Mouse (Mus musculus) MEL (cell line): ENCODE results near the gene Mtln.

Experiments used
- CTCF ChIP-seq, 3 experiments: IDR thresholded peaks in 2 of 3; conservative IDR thresholded peaks in 1 of 3; 2 replicates each; pipeline ENCODE4 v1.5.1; 2011 to 2012; ENCODE audit warnings: low read length in 3 of 3, low read depth in 2 of 3, mild to moderate bottlenecking in 2 of 3, improper control_type of control experiment in 1 of 3, inconsistent platforms in 1 of 3, mixed read lengths in 1 of 3, moderate library complexity in 1 of 3; ENCODE audit not compliant: control insufficient read depth in 1 of 3, insufficient read depth in 1 of 3, poor library complexity in 1 of 3, severe bottlenecking in 1 of 3
- EP300 ChIP-seq, 2 experiments: IDR thresholded peaks; 2 replicates each; pipeline ENCODE4 v1.6.1; 2011; ENCODE audit warnings: improper control_type of control experiment in 2 of 2, low read length in 2 of 2, low read depth in 1 of 2, mild to moderate bottlenecking in 1 of 2
- JUND ChIP-seq: IDR thresholded peaks from 2 replicates; pipeline ENCODE4 v1.6.1; 2011; ENCODE audit warnings: low read depth, mild to moderate bottlenecking, improper control_type of control experiment, low read length
- MAX ChIP-seq: IDR thresholded peaks from 2 replicates; pipeline ENCODE4 v1.6.1; 2011; ENCODE audit warnings: low read length, improper control_type of control experiment
- MAZ ChIP-seq: IDR thresholded peaks from 2 replicates; pipeline ENCODE4 v1.6.1; 2012; ENCODE audit warnings: low read depth, mild to moderate bottlenecking, inconsistent platforms, low read length, improper control_type of control experiment
- POLR2A ChIP-seq, 2 experiments: IDR thresholded peaks; 2 replicates each; pipeline ENCODE4 v1.6.1; 2011 to 2012; ENCODE audit warnings: low read length in 2 of 2, mild to moderate bottlenecking in 2 of 2, control low read depth in 1 of 2, improper control_type of control experiment in 1 of 2, low read depth in 1 of 2, moderate library complexity in 1 of 2; ENCODE audit not compliant: control insufficient read depth in 1 of 2, insufficient read depth in 1 of 2, poor library complexity in 1 of 2
- SIN3A ChIP-seq: IDR thresholded peaks from 2 replicates; pipeline ENCODE4 v1.6.1; 2012; ENCODE audit warnings: low read length, improper control_type of control experiment, inconsistent platforms
- TAL1 ChIP-seq: IDR thresholded peaks from 2 replicates; pipeline ENCODE4 v1.6.1; 2012; ENCODE audit warnings: mild to moderate bottlenecking, inconsistent platforms, low read length, moderate library complexity, mixed read lengths
- ZC3H11A ChIP-seq: IDR thresholded peaks from 2 replicates; pipeline ENCODE4 v1.6.1; 2012; ENCODE audit warnings: low read depth, mild to moderate bottlenecking, inconsistent platforms, low read length, improper control_type of control experiment

- TF ChIP-seq MAZ (no peak), MAX (no peak), ZC3H11A (no peak), CTCF (IDR thresholded peaks at IDR 0.05 in 2 of 3, conservative IDR thresholded peaks at IDR 0.05 in 1 of 3; ENCODE audit: control insufficient read depth in 1 of 3, insufficient read depth in 1 of 3, low read depth in 2 of 3, low read length in 3 of 3, poor library complexity in 1 of 3, severe bottlenecking in 1 of 3) (no peak), JUND (no peak), SIN3A (no peak), EP300 (IDR thresholded peaks at IDR 0.05; ENCODE audit: low read depth in 1 of 2, low read length in 2 of 2) (no peak), POLR2A (IDR thresholded peaks at IDR 0.05; ENCODE audit: control insufficient read depth in 1 of 2, insufficient read depth in 1 of 2, low read depth in 1 of 2, low read length in 2 of 2, poor library complexity in 1 of 2) (no peak), TAL1 (no peak)
These were observed 13.8 kb downstream of the Mtln start for GRCm38 (mm10) chr2:127778451-127778850.
